Mouse (Mus musculus) spleen, adult 2 months (tissue): ENCODE measurements around the gene 1810010H24Rik. TPM values are rescaled to one million over a fixed set of nuclear protein-coding genes. Genes with fewer than 3 reads are reported as not detected.
"Not testable (repeated sequence)": the region's sequence is repeated elsewhere in the genome, so short reads cannot be mapped to it uniquely, and the experiment has no call there.

Experiments used
- DNase-seq, 2 experiments: peaks; one replicate each; pipeline versions ENCODE4 v3.0.0 to v3.0.0-alpha.2; 2012 to 2021; ENCODE audit warnings: low spot score in 2 of 2, low read depth in 1 of 2
- H3K27ac ChIP-seq: fragments of 200-500 bp; 2 replicates; pipeline ENCODE4 v1.5.1; 2012; ENCODE audit warnings: low read length, inconsistent platforms; ENCODE audit not compliant: insufficient read depth
- H3K27me3 ChIP-seq: fragments of 200-500 bp; 2 replicates; pipeline ENCODE4 v1.6.1; 2012; ENCODE audit warnings: mild to moderate bottlenecking, moderate library complexity, low read length, inconsistent platforms; ENCODE audit not compliant: control insufficient read depth, insufficient read depth
- H3K36me3 ChIP-seq: fragments of 200-500 bp; 2 replicates; pipeline ENCODE4 v1.6.1; 2012; ENCODE audit warnings: mild to moderate bottlenecking, low read length, inconsistent platforms; ENCODE audit not compliant: control insufficient read depth, insufficient read depth
- H3K4me1 ChIP-seq: fragments of 200-500 bp; 2 replicates; pipeline ENCODE4 v1.6.1; 2011; ENCODE audit warnings: inconsistent platforms; ENCODE audit not compliant: control insufficient read depth, insufficient read depth, insufficient read length
- H3K4me3 ChIP-seq: fragments of 200-500 bp; 2 replicates; pipeline ENCODE4 v1.5.1; 2011; ENCODE audit warnings: mild to moderate bottlenecking, inconsistent platforms; ENCODE audit not compliant: insufficient read depth, insufficient read length; ENCODE audit errors: extremely low read depth
- CTCF ChIP-seq: fragments of 200-500 bp; IDR thresholded peaks from 2 replicates; pipeline ENCODE4 v1.5.1; 2011; ENCODE audit warnings: mild to moderate bottlenecking, inconsistent platforms; ENCODE audit not compliant: insufficient read depth, insufficient read length, insufficient replicate concordance; ENCODE audit errors: extremely low read depth
- POLR2A ChIP-seq: fragments of 200-500 bp; IDR thresholded peaks from 2 replicates; pipeline ENCODE4 v1.6.1; 2011; ENCODE audit warnings: low read depth, low read length, inconsistent platforms
- WGBS: fragments of 180-500 bp; shearing (Covaris S2); methylation state at CpG from one replicate; pipeline ENCODE4 v1.1.7; 2018; 5-methylcytosine and 5-hydroxymethylcytosine counted together
- polyA plus RNA-seq: library from polyadenylated mRNA; depleted of rRNA; stranded (reverse); fragments of >200 nt; gene quantifications from 2 replicates; pipeline ENCODE4 v1.2.3, GENCODE M21; 2012

The 1810010H24Rik gene
- polyA plus RNA-seq, 1 experiment = 0.91 TPM

GRCm38 (mm10) chr11:107012324-107013017, 13.0 kb upstream of the 1810010H24Rik start:
- TF ChIP-seq POLR2A (peak; percentile 97), CTCF (no peak)
- peak overlapping the region; percentile 84 for H3K4me3 ChIP-seq
- under 1% methylated on average over 37 of the region's 37 CpGs for WGBS
- peak overlapping the region; percentile 100 for H3K27ac ChIP-seq
- no peaks in the 10 kb centered on the region for H3K27me3 ChIP-seq
- peaks cover 6% of the 10 kb centered on the region for H3K4me1 ChIP-seq
- DNase-seq = peak; percentile 92 to 96
- no peaks in the 10 kb centered on the region for H3K36me3 ChIP-seq

DNA sequence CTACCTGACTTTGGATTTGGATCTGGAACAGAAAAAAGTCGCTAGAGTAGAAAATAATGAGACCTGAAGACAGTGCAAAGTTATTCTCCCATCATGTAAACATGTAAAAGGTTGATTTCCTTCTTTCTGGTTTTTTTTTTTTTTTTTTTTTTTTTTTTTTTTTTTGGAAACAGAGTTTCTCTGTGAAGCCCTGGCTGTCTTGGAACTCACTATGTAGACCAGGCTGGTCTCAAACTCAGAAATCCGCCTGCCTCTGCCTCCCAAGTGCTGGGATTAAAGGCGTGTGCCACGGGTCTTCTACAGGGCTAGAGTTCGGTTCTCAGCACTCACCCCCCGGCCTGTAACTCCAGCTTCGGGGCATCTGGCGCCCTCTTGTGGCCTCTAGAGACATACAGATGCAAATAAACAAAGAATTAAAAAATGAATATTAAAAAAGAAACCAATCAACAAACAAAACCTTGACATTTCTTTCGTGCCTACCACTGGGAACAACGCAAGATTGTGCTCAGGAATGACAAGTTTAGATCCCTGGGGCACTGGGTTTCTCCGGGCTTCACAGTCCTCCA, 11.4 kb upstream of the 1810010H24Rik start:
- Histone ChIP-seq H3K4me3 (no peak overlapping the region), H3K27me3 (no peaks in the 10 kb centered on the region), H3K27ac (no peak overlapping the region), H3K4me1 (peaks cover 6% of the 10 kb centered on the region), H3K36me3 (no peaks in the 10 kb centered on the region)
- WGBS = 84% methylated on average over 11 of the region's 11 CpGs
- TF ChIP-seq CTCF (no peak), POLR2A (no peak)
- DNase-seq = no peak

GRCm38 (mm10) chr11:107014597-107015309, 10.7 kb upstream of the 1810010H24Rik start:
- WGBS = 26% methylated on average over 14 of the region's 14 CpGs
- no peak for TF ChIP-seq CTCF
- no peak for TF ChIP-seq POLR2A
- peaks cover 6% of the 10 kb centered on the region for H3K4me1 ChIP-seq
- H3K4me3 ChIP-seq = peak overlapping the region; percentile 9; the same call in 1 of the 2 replicates
- no peaks in the 10 kb centered on the region for H3K36me3 ChIP-seq
- no peak overlapping the region for H3K27ac ChIP-seq
- DNase-seq = peak in 1 of 2 experiments; percentile 18
- no peaks in the 10 kb centered on the region for H3K27me3 ChIP-seq

DNA sequence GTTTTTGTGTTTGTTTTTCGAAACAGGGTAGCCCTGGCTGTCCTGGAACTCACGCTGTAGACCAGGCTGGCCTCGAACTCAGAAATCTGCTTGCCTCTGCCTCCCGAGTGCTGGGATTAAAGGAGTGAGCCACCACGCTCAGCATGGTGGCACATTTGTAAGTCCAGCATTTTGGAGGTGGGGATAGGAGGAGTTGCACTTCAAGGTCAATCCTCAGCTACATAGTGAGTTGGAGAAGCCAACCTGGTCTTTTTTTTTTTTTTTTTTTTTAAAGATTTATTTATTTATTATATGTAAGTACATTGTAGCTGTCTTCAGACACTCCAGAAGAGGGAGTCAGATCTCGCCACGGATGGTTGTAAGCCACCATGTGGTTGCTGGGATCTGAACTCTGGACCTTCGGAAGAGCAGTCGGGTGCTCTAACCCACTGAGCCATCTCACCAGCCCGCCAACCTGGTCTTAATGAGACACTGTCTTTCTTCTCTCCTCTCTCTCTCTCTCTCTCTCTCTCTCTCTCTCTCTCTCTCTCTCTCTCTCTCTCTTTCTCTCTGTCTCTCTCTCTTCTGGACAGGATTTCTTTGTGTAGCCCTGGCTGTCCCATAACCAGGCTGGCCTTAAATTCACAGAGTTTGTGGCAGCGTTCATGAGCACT, 9.8 kb upstream of the 1810010H24Rik start:
- not testable (repeated sequence) for H3K27me3 ChIP-seq, H3K36me3 ChIP-seq, DNase-seq, H3K4me3 ChIP-seq, H3K4me1 ChIP-seq, H3K27ac ChIP-seq
- 85% methylated on average over 11 of the region's 11 CpGs for WGBS

- H3K4me3 ChIP-seq = no peak overlapping the region
- no peak for TF ChIP-seq CTCF
- TF ChIP-seq POLR2A = no peak
- no peak overlapping the region for H3K27ac ChIP-seq
- no peak for DNase-seq
- no peaks in the 10 kb centered on the region for H3K27me3 ChIP-seq
- peaks cover 4% of the 10 kb centered on the region; the same call in 1 of the 2 replicates for H3K4me1 ChIP-seq
- no peaks in the 10 kb centered on the region for H3K36me3 ChIP-seq
- WGBS = 86% methylated on average over 1 of the region's 1 CpGs
Observed at GRCm38 (mm10) chr11:107016893-107017292, 8.6 kb upstream of the 1810010H24Rik start.

- DNase-seq = no peak
- Histone ChIP-seq H3K4me1 (peaks cover 4% of the 10 kb centered on the region; the same call in 1 of the 2 replicates), H3K27ac (no peak overlapping the region), H3K36me3 (no peaks in the 10 kb centered on the region), H3K27me3 (no peaks in the 10 kb centered on the region), H3K4me3 (no peak overlapping the region)
- 75% methylated on average over 6 of the region's 6 CpGs for WGBS
- TF ChIP-seq POLR2A = no peak
- TF ChIP-seq CTCF = no peak
Observed at GRCm38 (mm10) chr11:107017339-107017886, 8.1 kb upstream of the 1810010H24Rik start.

DNA sequence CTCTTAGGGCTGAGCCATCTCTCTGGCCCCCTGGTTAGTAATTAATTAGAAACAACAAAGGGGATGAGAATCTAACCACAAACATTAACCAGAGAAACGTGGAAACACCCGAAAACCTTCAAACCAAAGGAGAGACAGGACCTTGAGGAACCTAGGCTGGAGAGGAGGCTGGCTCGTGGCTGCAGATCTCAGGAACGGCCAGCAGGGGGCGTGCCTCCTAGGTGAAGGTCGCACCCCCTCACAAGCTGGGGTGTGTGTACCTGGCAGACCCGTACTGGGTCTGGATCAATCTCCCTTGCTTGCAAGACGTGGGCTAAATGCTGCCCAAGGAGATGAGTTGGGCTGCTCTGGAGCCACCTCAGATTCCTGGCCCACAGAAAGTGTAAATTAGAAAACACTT, 6.9 kb upstream of the 1810010H24Rik start:
- Histone ChIP-seq H3K36me3 (no peaks in the 10 kb centered on the region), H3K4me3 (no peak overlapping the region), H3K4me1 (peaks cover 4% of the 10 kb centered on the region; the same call in 1 of the 2 replicates), H3K27ac (no peak overlapping the region), H3K27me3 (no peaks in the 10 kb centered on the region)
- 43% methylated on average over 8 of the region's 8 CpGs for WGBS
- DNase-seq = peak in 1 of 2 experiments; percentile 16
- TF ChIP-seq CTCF (peak; percentile 56; the same call in 1 of the 2 replicates), POLR2A (no peak)
